Mouse (Mus musculus) c-Kit-positive CD71-positive TER-119-positive erythroid progenitor cells, embryonic 14.5 days (primary cell): ENCODE data around the gene Art2b.
"Not testable (repeated sequence)": the region's sequence is repeated elsewhere in the genome, so short reads cannot be mapped to it uniquely, and the experiment has no call there.

ENCODE experiments used
- DNase-seq: peaks from one replicate; pipeline ENCODE4 v3.0.0-alpha.2; 2013; ENCODE audit warnings: low spot score

Gene Art2b

GRCm38 (mm10) chr7:101585408-101585807 is at the start of gene Art2b:
Gene Art2b, minus strand, starts transcription at chr7:101585600.
- no peak for DNase-seq

DNA sequence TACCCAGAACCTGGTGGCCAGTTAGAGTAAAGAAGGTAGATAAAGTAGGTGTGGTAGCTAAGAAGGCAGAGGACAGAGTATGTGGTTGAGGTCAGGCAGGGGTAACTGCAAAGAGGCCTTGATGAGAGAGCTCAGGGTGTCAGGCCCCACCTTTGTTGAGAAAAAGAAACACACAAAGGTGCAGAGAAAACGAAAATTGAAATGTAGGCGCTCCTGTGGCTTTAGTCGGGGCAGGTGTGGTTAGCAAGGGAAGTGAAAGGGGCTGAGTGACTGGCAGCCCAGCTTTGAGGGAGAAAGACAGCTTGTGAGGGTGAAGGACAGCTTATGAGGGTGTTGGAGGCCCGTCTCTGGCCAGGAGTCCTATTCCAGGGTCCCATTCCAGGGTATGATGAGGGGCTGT is 49.1 kb upstream of the Art2b start:
- DNase-seq, result no peak

DNA sequence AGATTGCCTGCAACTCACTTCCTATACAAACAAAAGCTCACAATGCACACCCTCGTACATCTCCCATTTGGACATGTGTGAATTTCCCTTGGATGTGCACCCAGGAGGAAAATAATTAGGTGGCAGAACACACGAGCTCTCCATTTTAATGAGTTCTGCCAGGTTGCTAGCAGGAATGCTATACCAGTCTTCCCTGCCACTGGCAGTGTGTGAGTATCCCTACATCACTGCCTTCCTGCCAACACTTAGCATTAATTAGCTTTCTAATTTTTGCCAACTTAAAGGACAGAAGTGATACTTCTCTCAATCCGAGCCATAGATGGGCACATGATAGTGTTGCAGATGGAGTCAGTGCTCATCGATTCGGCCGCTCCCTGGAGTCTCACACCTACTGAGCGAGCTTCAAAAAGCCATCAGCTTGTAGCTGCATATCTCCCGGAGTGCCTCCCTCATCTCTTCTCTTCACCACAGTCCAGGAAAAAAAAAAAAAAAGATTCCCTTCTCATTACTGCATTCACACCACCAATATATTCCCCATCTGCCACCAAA is 48.3 kb upstream of the Art2b start:
- no peak for DNase-seq

- no peak for DNase-seq
Observed at GRCm38 (mm10) chr7:101628481-101628880, 43.1 kb upstream of the Art2b start.

DNA sequence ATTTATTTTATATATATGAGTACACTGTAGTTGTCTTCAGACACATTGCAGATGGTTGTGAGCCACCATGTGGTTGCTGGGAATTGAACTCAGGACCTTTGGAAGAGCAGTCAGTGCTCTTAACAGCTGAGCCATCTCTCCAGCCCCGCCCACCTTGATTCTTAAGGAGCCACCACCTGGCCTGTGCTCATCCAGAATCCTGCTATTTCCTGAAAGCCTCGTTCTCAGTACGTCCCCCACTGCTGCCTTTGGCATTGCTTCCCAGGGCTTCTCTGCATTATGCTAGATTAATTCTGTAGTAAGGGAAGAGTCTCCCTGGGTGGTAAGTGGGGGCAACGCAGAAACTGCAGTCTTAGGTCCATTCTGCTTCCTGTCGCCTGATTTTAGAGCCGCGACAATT is 41.8 kb upstream of the Art2b start:
- not testable (repeated sequence) for DNase-seq

DNA sequence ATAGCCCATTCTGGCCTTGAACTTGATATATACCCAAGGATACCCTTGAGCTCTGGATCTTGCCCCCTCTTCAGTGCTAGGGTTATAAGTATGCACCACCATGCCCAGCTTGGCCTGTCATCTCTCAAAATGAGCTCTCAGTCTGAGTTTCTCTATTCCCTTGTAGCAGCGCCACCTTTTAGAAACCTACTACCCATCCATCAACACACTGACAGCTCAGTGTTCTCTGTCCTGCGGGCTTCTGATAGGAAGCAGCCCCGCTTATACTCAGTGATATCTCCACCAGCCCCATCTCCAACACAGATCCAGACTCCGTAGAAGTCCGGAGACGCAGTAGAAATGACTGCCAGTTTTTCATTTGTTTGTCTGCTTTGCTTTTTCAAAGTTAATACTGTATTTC is 38.9 kb upstream of the Art2b start:
- DNase-seq, result no peak

GRCm38 (mm10) chr7:101621861-101622260 is 36.5 kb upstream of the Art2b start:
- DNase-seq, result peak; percentile 4

DNA sequence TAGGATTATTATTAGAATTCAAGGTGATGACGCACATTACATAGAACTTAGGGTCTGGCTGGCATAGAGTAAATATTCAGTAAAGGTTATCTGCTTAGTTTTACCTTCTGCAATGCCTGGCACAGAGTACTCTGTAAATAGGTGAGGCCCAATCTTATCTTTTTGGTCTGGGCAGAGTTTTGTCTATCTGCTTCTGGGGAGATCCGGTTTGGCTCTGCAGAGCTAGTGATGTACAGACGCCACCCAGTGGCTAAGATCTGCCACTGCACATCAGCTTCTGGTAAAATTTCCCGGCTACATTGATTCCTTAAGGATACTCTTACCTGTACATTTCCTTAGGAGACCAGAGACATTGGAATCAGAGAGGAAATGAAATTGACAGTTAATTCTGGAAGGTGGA is 35.0 kb upstream of the Art2b start:
- DNase-seq, result peak; percentile 13

GRCm38 (mm10) chr7:101618273-101618672 is 32.9 kb upstream of the Art2b start:
- no peak for DNase-seq

GRCm38 (mm10) chr7:101617438-101618165 is 32.2 kb upstream of the Art2b start:
- no peak for DNase-seq

GRCm38 (mm10) chr7:101616136-101616835 is 30.9 kb upstream of the Art2b start:
- no peak for DNase-seq

- no peak for DNase-seq
Observed at GRCm38 (mm10) chr7:101615406-101615805, 30.0 kb upstream of the Art2b start.

GRCm38 (mm10) chr7:101612786-101613527 is 27.6 kb upstream of the Art2b start:
- not testable (repeated sequence) for DNase-seq

DNA sequence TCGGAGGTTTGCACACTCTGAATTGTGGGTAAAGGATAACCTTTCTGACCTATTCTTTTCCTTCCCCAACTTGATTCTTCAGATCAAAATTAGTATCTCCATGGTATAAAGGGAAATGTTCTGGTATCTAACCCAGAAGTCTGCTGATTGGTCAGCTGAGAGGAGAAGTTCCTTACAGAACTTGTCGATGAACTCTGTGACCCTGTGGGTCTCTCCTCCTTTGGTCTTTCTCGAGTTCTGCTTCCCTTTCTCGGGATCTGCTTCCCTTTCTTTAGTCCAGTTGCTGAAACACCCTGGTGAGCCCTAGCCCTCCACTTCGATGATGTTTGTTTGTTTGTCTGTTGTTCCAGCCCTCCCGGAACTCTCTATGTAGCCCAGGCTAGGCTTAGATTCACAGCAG is 22.4 kb upstream of the Art2b start:
- DNase-seq, result no peak

GRCm38 (mm10) chr7:101600406-101600805 is 15.0 kb upstream of the Art2b start:
- no peak for DNase-seq

- no peak for DNase-seq
Observed at GRCm38 (mm10) chr7:101598482-101598881, 13.1 kb upstream of the Art2b start.

- DNase-seq, result no peak
Observed at GRCm38 (mm10) chr7:101594969-101595368, 9.6 kb upstream of the Art2b start.

DNA sequence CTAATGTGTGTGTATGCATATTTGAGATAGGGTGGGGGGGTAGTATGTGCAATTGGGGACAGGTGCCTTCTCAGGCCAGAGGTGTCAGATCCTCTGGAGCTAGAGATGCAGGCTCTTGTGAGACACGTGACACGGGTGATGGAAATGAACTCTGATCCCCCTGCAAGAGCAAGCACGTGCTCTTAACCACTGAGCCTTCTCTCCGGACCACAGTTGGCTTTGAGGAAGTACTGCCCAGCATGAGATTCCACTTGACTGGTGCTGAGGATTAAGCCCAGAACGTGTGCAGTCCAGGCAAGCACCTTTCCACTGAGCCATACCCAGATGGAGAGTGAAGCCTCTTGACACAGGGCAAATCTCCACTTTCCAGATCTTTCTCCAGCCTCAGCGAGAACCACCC is 1.1 kb downstream of the Art2b start:
- DNase-seq, result not testable (repeated sequence)

DNA sequence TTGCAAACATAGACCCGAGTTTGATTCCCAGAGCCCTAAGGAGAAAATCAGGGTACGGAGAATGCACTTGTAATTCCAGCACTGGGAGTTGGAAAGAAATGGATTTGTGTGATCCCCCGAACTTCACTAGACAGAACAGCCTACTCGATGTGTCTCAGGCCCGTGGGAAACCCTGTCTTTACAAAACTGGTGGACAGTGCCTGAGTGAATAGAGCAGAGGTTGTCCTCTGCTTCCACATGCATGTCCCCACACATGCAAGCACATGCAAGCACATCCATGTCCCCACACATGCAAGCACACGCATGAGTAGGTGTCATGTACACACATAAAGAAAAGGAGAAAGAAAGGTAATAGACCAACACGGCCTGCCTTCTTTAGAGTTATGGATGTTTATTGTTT is 3.4 kb downstream of the Art2b start:
- DNase-seq, result no peak

- DNase-seq, result not testable (repeated sequence)
Observed at GRCm38 (mm10) chr7:101580863-101581262, 4.5 kb downstream of the Art2b start.

GRCm38 (mm10) chr7:101574413-101574812 is 11.0 kb downstream of the Art2b start:
- no peak for DNase-seq

GRCm38 (mm10) chr7:101573636-101574035 is 11.8 kb downstream of the Art2b start:
- DNase-seq, result not testable (repeated sequence)

GRCm38 (mm10) chr7:101564086-101564485 is 21.3 kb downstream of the Art2b start:
- DNase-seq, result no peak
